Mouse (Mus musculus) heart, embryonic 14.5 days (tissue): Measurements from ENCODE around the gene Zkscan6. TPM values are rescaled to one million over a fixed set of nuclear protein-coding genes. Genes with fewer than 3 reads are reported as not detected.

Experiments used
- ATAC-seq: fragments of 200-750 bp; cut with Nextera tagmentation; 2 replicates; pipeline ENCODE4 v1.8.0; 2017; ENCODE audit warnings: low read depth, moderate TSS enrichment; ENCODE audit not compliant: insufficient number of reproducible peaks, insufficient read depth, low FRiP score
- H3K27ac ChIP-seq, 2 experiments: fragments of 200-500 bp in 1 of 2; fragments of 300-500 bp in 1 of 2; sonication (generic) in 1 of 2; replicated peaks in 1 of 2; 2 replicates each; pipeline ENCODE4 v1.5.1; 2012 to 2014; ENCODE audit warnings: low read depth in 2 of 2, low read length in 2 of 2, control low read depth in 1 of 2, mild to moderate bottlenecking in 1 of 2, mixed read lengths in 1 of 2; ENCODE audit not compliant: control insufficient read depth in 1 of 2, insufficient read depth in 1 of 2
- H3K27me3 ChIP-seq: fragments of 300-500 bp; sonication (generic); 2 replicates; pipeline ENCODE4 v1.6.1; 2014; ENCODE audit warnings: mild to moderate bottlenecking, low read length, control low read depth; ENCODE audit not compliant: control insufficient read depth, insufficient read depth
- H3K36me3 ChIP-seq: fragments of 300-500 bp; sonication (generic); 2 replicates; pipeline ENCODE4 v1.6.1; 2014; ENCODE audit warnings: mild to moderate bottlenecking, control low read depth, low read length, mixed read lengths; ENCODE audit not compliant: control insufficient read depth, insufficient read depth
- H3K4me1 ChIP-seq, 2 experiments: fragments of 200-500 bp in 1 of 2; fragments of 300-500 bp in 1 of 2; sonication (generic) in 1 of 2; 2 replicates each; pipeline ENCODE4 v1.6.1; 2012 to 2014; ENCODE audit warnings: low read length in 2 of 2, control low read depth in 1 of 2, mixed read lengths in 1 of 2; ENCODE audit not compliant: control insufficient read depth in 2 of 2, insufficient read depth in 2 of 2
- H3K4me2 ChIP-seq: fragments of 300-500 bp; sonication (generic); 2 replicates; pipeline ENCODE4 v1.6.1; 2014; ENCODE audit warnings: mild to moderate bottlenecking, low read length
- H3K4me3 ChIP-seq, 2 experiments: fragments of 200-500 bp in 1 of 2; fragments of 300-500 bp in 1 of 2; sonication (generic) in 1 of 2; 2 replicates each; pipeline ENCODE4 v1.5.1; 2012 to 2014; ENCODE audit warnings: low read length in 2 of 2, mild to moderate bottlenecking in 2 of 2, control low read depth in 1 of 2, low read depth in 1 of 2, moderate library complexity in 1 of 2; ENCODE audit not compliant: control insufficient read depth in 1 of 2, insufficient read depth in 1 of 2
- H3K9ac ChIP-seq: fragments of 300-500 bp; sonication (generic); 2 replicates; pipeline ENCODE4 v1.6.1; 2014; ENCODE audit warnings: mild to moderate bottlenecking, low read length
- H3K9me3 ChIP-seq: fragments of 300-500 bp; sonication (generic); 2 replicates; pipeline ENCODE4 v1.6.1; 2016; ENCODE audit warnings: low read length, control low read depth; ENCODE audit not compliant: control insufficient read depth
- WGBS: fragments of 180-500 bp; shearing (Covaris S2); extraction: QIAGEN DNeasy Blood & Tissue Kit; methylation state at CpG from one replicate; pipeline ENCODE4 v1.1.7; 2014; 5-methylcytosine and 5-hydroxymethylcytosine counted together
- polyA plus RNA-seq: library from polyadenylated mRNA; unstranded; fragments of >200 nt; fragmentation: Nextera tagmentation; extraction: Ambion mirVana; gene quantifications from 2 replicates; pipeline ENCODE4 v1.2.1, GENCODE M21; 2014

Zkscan6 gene
- polyA plus RNA-seq, 1 experiment from 2014 or later = 9.1 TPM

- WGBS = 43% methylated on average over 5 of the region's 5 CpGs
- H3K4me1 ChIP-seq = no peaks in the 10 kb centered on the region
- no peak for ATAC-seq
- H3K4me2 ChIP-seq = no peak overlapping the region
- H3K9me3 ChIP-seq = no peaks in the 10 kb centered on the region
- no peak overlapping the region for H3K4me3 ChIP-seq
- H3K36me3 ChIP-seq = no peaks in the 10 kb centered on the region
- H3K27ac ChIP-seq = no peak overlapping the region
- no peak overlapping the region for H3K9ac ChIP-seq
- no peaks in the 10 kb centered on the region for H3K27me3 ChIP-seq
Observed at GRCm38 (mm10) chr11:65846446-65846845, 39.5 kb downstream of the Zkscan6 start.

DNA sequence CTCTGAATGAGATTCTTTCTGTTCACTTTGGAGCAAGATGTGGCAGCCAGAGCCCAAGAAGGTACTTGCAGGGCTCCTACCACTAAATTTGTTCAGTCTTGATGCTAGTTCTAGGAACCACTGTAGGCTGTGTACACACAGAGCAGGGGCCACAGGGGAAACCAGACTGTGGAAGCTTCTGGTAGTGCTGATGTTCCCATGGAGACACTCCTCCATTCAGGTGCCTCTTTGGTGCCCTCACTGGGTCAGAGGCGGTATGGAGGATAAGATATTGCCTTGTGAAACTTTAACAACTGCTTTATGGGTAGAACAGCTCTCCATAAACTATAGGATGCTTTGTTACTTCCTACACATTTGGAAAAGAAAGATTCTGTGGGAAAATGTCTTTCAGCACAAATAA lies 45.1 kb downstream of the Zkscan6 start:
- no peak for ATAC-seq
- Histone ChIP-seq H3K4me1 (no peaks in the 10 kb centered on the region), H3K27me3 (no peaks in the 10 kb centered on the region), H3K4me2 (no peak overlapping the region), H3K9ac (no peak overlapping the region), H3K36me3 (no peaks in the 10 kb centered on the region), H3K9me3 (no peaks in the 10 kb centered on the region), H3K4me3 (no peak overlapping the region), H3K27ac (no peak overlapping the region)
- WGBS = 14% methylated on average over 1 of the region's 1 CpGs

- WGBS = 62% methylated on average over 4 of the region's 4 CpGs
Observed at GRCm38 (mm10) chr11:65861476-65861875, 54.5 kb downstream of the Zkscan6 start.

GRCm38 (mm10) chr11:65877146-65877775 lies 70.3 kb downstream of the Zkscan6 start:
- WGBS = 67% methylated on average over 1 of the region's 1 CpGs
- no peaks in the 10 kb centered on the region for H3K27me3 ChIP-seq
- H3K36me3 ChIP-seq = no peaks in the 10 kb centered on the region
- no peak overlapping the region for H3K27ac ChIP-seq
- no peak for ATAC-seq
- no peak overlapping the region for H3K9ac ChIP-seq
- H3K4me2 ChIP-seq = no peak overlapping the region
- H3K9me3 ChIP-seq = no peaks in the 10 kb centered on the region
- H3K4me1 ChIP-seq = no peaks in the 10 kb centered on the region
- H3K4me3 ChIP-seq = no peak overlapping the region

More at GRCm38 (mm10) chr11:65861476-65861875, 54.5 kb downstream of the Zkscan6 start:
- ATAC-seq = no peak
- H3K4me2 ChIP-seq = no peak overlapping the region
- no peak overlapping the region for H3K27ac ChIP-seq
- H3K9ac ChIP-seq = no peak overlapping the region
- H3K4me1 ChIP-seq = no peaks in the 10 kb centered on the region
- H3K27me3 ChIP-seq = no peaks in the 10 kb centered on the region
- no peaks in the 10 kb centered on the region for H3K36me3 ChIP-seq
- H3K9me3 ChIP-seq = no peaks in the 10 kb centered on the region
- H3K4me3 ChIP-seq = no peak overlapping the region

Other genes starting within 250 kb of the Zkscan6 start
- gene Map2k4, start 18.9 kb upstream of the Zkscan6 start, polyA plus RNA-seq = 77.3 and 78.9 TPM in 2 replicates